Mouse (Mus musculus) CH12F3 (cell line): ENCODE data around the gene Nudt19.
"Not testable (repeated sequence)": the region's sequence is repeated elsewhere in the genome, so short reads cannot be mapped to it uniquely, and the experiment has no call there.

Experiments
- in situ Hi-C: fragments of 300-500 bp; cut with MboI; formaldehyde crosslinking; loops from 2 replicates; pipeline ENCODE4 v1.14.3; 2020; ENCODE audit warnings: low sequenced_read_pairs

Nudt19 gene

GRCm38 (mm10) chr7:35556205-35556603 lies at the start of gene Nudt19:
Gene Nudt19 (minus strand): TSS chr7:35556304.
- in situ Hi-C loops, result no loop called here

GRCm38 (mm10) chr7:35602766-35603165 lies 46.7 kb upstream of the Nudt19 start:
- in situ Hi-C loops, result no loop called here

GRCm38 (mm10) chr7:35601106-35601505 lies 45.0 kb upstream of the Nudt19 start:
- in situ Hi-C loops, result no loop called here

- in situ Hi-C loops, result no loop called here
These were observed 43.9 kb upstream of the Nudt19 start for GRCm38 (mm10) chr7:35600031-35600430.

GRCm38 (mm10) chr7:35599492-35599891 lies 43.4 kb upstream of the Nudt19 start:
- in situ Hi-C loops, result no loop called here

- in situ Hi-C loops, result no loop called here
These were observed 38.2 kb upstream of the Nudt19 start for GRCm38 (mm10) chr7:35594311-35594710.

- in situ Hi-C loops, result no loop called here
These were observed 34.7 kb upstream of the Nudt19 start for GRCm38 (mm10) chr7:35590731-35591191.

GRCm38 (mm10) chr7:35589485-35589884 lies 33.4 kb upstream of the Nudt19 start:
- in situ Hi-C loops, result no loop called here

GRCm38 (mm10) chr7:35588680-35589428 lies 32.8 kb upstream of the Nudt19 start:
- in situ Hi-C loops, result no loop called here

GRCm38 (mm10) chr7:35587728-35588127 lies 31.6 kb upstream of the Nudt19 start:
- in situ Hi-C loops, result no loop called here

- in situ Hi-C loops, result no loop called here
These were observed 30.9 kb upstream of the Nudt19 start for GRCm38 (mm10) chr7:35586906-35587445.

GRCm38 (mm10) chr7:35586055-35586905 lies 30.2 kb upstream of the Nudt19 start, which contains the start of gene Ankrd27:
Gene Ankrd27 (plus strand): TSS chr7:35586244.
- in situ Hi-C loops, result no loop called here

GRCm38 (mm10) chr7:35585191-35586054 lies 29.3 kb upstream of the Nudt19 start, which contains the start of gene Rgs9bp:
Gene Rgs9bp (minus strand): TSS chr7:35585582.
- in situ Hi-C loops, result no loop called here

- in situ Hi-C loops, result no loop called here
These were observed 28.7 kb upstream of the Nudt19 start for GRCm38 (mm10) chr7:35584786-35585190.

GRCm38 (mm10) chr7:35584068-35584785 lies 28.1 kb upstream of the Nudt19 start:
- in situ Hi-C loops, result no loop called here

- in situ Hi-C loops, result no loop called here
These were observed 27.4 kb upstream of the Nudt19 start for GRCm38 (mm10) chr7:35583476-35584025.

GRCm38 (mm10) chr7:35582719-35583118 lies 26.6 kb upstream of the Nudt19 start:
- in situ Hi-C loops, result no loop called here

- in situ Hi-C loops, result no loop called here
These were observed 23.7 kb upstream of the Nudt19 start for GRCm38 (mm10) chr7:35579849-35580248.

GRCm38 (mm10) chr7:35570883-35571282 lies 14.8 kb upstream of the Nudt19 start:
- in situ Hi-C loops, result not testable (repeated sequence)
